Mouse (Mus musculus): ENCODE results near the gene Cenpa.
A peak's percentile ranks its signal among the peaks of the same experiment; 100 is the strongest.

Gene Cenpa

GRCm38 (mm10) chr5:30666391-30667195 lies at the start of gene Cenpa:
Gene Cenpa (plus strand): TSS chr5:30666777.
- peak; percentile 88 to 91 for DNase-seq (ENCODE audit: low spot score in 2 of 2)

DNA sequence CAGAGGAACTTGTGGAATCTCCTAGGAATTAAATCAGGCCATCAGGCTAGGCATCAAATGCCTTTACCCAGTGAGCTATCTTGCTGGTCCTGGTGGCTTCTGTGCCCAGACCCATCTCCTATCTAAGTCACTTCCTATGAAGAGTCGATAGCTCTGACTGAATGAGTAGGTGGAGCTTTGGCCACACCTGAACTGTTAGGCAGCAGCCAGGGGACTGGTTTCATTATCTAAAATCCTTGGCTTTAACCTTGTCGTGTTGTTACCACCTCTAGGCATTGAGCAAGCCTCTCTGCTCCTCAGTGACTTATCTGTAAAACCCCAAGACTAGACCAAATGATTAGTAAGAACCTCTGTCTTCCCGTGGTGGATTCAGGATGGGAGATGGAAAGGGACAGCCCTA lies 49.2 kb upstream of the Cenpa start:
- DNase-seq (ENCODE audit: low spot score in 2 of 2) = no peak

DNA sequence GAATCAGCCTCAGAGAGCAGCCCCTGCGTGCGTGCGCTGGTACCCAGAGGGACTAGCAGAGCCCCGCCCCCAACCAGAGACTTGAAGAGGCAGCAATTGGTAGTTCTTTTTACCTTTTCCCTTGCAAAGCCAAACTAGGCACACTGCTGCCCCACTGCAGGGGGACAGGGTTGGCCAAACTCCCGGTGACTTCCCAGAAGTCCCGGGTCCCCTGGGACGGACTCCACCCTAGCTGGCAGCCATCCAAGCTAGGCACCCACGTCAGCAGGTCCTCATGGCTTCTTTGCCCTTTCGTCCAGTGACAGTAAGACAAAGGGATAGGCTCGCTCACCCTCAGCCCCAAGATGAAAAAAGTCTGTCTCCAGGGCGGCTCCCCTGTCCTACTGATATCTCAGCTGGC lies 48.7 kb upstream of the Cenpa start:
- no peak for DNase-seq (ENCODE audit: low spot score in 2 of 2)

DNA sequence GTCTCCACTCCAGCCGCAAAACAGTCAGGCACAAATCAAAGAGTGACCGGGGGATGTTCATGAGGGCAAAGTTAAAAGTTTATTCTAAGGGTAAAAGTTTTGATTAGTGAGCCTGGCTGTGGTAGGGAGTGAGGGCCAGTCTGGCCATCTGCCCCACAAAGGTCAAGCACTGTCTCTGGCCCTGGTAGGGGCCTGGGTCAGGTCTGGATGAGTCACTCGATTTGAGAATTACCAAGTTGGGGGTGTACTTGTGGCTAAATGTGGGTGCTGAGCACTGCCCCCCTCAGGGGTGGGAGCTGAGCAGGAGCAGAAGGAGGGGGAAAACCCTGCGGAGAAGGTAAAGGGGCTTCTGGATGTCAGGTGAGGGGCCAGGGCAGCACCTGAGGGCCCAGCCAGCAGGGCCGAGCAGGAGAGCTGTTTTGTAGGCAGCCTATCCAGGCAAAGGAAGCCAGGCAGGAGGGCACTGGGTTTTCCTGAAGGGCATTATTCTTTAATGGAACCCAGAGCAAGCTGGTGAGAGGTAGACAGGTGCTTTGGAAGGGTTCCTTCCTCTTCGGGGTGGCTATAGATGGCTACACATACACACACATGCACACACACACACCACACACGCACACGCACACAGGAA lies 48.1 kb upstream of the Cenpa start:
- DNase-seq (ENCODE audit: low spot score in 2 of 2) = no peak

GRCm38 (mm10) chr5:30619211-30619610 lies 47.4 kb upstream of the Cenpa start:
- DNase-seq (ENCODE audit: low spot score in 2 of 2) = no peak

DNA sequence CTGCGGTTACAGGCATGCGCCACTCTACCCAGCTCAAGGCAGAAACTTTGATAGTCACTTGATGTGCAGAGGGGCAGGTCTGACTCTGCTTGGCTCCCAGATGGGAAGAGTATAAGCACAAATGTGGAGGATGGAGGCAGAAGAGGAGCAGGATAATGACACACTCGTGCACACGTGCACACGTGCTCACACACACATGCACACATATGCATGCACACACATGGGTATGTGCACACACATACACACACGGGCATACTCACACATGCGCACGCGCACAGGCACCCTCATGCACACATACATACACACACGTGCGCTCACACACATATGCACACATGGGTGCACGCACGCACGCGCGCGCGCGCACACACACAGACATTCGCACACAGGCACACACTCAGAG lies 46.0 kb upstream of the Cenpa start:
- DNase-seq (ENCODE audit: low spot score in 2 of 2) = no peak

DNA sequence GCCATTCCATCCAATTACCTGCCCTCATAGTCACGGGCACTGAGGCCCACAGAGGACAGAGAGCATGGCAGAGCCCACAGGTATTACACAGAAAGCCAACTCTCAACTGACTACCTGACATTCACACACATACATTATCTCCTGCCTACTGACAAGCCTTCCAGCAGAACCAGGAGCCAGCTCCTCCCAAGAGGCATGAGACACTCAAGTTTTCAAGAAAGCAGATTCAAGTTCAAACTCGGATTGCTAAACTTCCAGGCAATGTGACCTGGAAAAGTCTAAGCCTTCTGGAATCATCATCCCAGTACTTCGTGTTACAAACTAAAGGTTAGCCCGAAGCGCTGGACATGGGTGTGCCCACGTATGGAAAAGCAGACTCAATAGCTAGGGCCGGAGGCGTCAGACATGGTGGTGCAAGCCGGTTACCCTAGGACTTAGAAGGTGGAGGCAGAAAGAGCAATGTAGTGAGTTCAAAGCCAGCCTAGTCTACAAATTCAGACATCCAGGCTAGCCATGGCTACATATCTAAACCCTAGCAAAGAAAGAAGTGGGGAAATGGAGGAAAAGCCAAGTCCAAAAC lies 45.3 kb upstream of the Cenpa start:
- no peak for DNase-seq (ENCODE audit: low spot score in 2 of 2)

- no peak for DNase-seq (ENCODE audit: low spot score in 2 of 2)
These were observed 44.8 kb upstream of the Cenpa start for GRCm38 (mm10) chr5:30621844-30622176.

DNA sequence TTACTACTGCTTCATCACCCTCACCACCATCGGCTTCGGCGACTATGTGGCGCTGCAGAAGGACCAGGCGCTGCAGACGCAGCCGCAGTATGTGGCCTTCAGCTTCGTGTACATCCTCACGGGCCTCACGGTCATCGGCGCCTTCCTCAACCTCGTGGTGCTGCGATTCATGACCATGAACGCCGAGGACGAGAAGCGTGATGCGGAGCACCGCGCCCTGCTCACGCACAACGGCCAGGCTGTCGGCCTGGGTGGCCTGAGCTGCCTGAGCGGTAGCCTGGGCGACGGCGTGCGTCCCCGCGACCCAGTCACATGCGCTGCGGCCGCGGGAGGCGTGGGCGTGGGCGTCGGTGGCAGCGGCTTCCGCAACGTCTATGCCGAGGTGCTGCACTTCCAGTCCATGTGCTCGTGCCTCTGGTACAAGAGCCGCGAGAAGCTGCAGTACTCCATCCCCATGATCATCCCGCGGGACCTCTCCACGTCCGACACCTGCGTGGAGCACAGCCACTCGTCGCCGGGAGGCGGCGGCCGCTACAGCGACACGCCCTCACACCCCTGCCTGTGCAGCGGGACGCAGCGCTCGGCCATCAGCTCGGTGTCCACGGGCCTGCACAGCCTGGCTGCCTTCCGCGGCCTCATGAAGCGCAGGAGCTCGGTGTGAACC lies 44.3 kb upstream of the Cenpa start:
- DNase-seq (ENCODE audit: low spot score in 2 of 2) = no peak

DNA sequence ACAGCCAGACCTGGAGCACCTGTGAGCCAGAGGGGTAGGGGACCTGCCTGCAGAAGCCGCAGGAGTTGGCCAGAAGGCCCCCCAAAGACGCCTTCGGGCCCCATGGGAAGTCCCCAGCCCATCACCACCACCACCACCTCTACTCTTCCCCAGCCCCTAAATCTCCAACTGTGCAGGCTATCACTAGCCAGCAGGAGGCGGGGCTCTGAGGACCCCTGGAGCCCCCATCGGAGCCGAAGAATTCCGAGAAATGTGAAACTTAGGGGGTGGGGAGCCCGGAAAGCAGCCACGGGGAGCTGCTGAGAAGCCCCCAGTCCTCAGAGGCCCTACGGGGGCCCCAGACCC lies 43.8 kb upstream of the Cenpa start:
- DNase-seq (ENCODE audit: low spot score in 2 of 2) = no peak

- no peak for DNase-seq (ENCODE audit: low spot score in 2 of 2)
These were observed 43.2 kb upstream of the Cenpa start for GRCm38 (mm10) chr5:30623380-30623779.

GRCm38 (mm10) chr5:30624311-30624710 lies 42.3 kb upstream of the Cenpa start:
- no peak for DNase-seq (ENCODE audit: low spot score in 2 of 2)

- no peak for DNase-seq (ENCODE audit: low spot score in 2 of 2)
These were observed 41.7 kb upstream of the Cenpa start for GRCm38 (mm10) chr5:30624908-30625307.

- no peak for DNase-seq (ENCODE audit: low spot score in 2 of 2)
These were observed 41.2 kb upstream of the Cenpa start for GRCm38 (mm10) chr5:30625379-30625778.

DNA sequence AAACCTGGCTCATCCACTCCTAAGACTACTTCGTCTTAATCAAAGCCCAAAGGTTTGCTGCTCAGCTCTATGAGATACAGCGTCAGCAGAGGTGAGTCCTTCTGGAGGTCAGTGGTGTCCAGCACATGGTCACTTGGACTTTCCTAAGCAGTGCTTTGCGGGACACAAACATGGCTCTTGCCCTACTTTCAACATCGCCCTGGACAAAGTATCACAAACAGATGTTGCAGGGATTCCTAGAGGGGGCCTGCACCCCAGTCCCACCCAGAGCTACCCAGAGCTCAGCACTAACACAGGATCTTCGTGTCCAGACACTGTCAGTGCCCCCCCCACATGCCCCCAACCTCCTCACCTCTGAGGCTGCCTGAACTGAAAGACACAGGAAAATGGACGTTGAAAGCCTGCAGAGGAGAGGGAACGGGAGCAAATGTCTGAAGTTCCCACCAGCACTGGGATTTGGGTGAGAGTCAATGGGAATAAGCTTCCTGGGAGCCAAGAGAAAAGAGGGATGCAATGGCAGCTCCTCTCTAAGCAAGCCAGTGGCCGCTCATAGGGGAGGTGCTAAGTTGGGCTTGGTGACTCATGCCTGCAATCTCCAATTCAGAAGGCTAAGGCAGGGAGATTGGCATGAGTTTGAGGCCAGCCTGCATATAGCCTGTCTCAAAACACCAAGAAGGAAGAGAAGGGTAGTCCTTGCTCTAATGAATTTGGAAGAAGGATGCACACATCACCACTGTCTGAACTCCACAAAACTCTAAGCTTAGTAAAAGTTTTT lies 40.1 kb upstream of the Cenpa start:
- DNase-seq (ENCODE audit: low spot score in 2 of 2) = no peak

- DNase-seq (ENCODE audit: low spot score in 2 of 2) = no peak
These were observed 38.1 kb upstream of the Cenpa start for GRCm38 (mm10) chr5:30628511-30628910.

GRCm38 (mm10) chr5:30630401-30630800 lies 36.2 kb upstream of the Cenpa start:
- DNase-seq (ENCODE audit: low spot score in 2 of 2) = no peak

DNA sequence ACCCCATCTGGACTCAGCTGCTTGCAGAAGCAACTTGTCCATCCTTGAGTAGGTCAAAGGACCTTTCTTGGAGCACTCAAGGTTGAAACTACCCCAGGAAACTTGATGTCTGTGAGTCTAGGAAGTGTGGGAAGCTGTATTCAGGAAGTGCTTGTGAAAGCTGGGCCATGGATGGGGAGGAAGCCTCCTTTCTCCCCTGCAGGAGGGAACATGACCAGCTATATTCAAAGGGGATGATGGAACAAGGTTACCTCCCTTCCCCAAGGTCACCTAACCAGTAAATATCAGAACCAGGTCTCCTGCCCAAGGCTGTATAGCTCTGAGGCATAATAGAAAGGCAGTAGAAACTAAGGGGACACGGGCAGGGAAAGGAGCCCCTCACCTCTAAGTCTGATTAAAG lies 34.4 kb upstream of the Cenpa start:
- no peak for DNase-seq (ENCODE audit: low spot score in 2 of 2)

GRCm38 (mm10) chr5:30636994-30637393 lies 29.6 kb upstream of the Cenpa start:
- no peak for DNase-seq (ENCODE audit: low spot score in 2 of 2)

DNA sequence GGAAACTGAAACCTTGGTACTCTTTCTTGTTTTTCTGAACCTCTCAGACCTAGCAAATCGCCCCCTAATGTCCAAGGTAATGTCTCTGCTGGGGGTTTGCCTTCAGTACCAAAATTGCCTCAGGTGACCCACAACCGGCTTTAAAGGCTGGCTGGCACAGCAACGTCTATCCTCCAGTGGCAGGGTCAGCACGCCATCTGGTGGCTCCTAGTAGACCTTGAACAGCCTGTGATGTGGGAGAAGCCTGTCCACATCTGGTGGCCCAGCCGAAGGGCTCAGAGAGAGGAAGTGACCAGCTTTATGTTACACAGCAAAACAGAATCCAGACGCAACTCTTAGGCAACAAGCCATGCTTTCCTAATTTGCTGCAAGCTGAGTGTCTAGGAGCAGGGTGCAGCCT lies 28.5 kb upstream of the Cenpa start:
- peak; percentile 54 to 76 for DNase-seq (ENCODE audit: low spot score in 2 of 2)

DNA sequence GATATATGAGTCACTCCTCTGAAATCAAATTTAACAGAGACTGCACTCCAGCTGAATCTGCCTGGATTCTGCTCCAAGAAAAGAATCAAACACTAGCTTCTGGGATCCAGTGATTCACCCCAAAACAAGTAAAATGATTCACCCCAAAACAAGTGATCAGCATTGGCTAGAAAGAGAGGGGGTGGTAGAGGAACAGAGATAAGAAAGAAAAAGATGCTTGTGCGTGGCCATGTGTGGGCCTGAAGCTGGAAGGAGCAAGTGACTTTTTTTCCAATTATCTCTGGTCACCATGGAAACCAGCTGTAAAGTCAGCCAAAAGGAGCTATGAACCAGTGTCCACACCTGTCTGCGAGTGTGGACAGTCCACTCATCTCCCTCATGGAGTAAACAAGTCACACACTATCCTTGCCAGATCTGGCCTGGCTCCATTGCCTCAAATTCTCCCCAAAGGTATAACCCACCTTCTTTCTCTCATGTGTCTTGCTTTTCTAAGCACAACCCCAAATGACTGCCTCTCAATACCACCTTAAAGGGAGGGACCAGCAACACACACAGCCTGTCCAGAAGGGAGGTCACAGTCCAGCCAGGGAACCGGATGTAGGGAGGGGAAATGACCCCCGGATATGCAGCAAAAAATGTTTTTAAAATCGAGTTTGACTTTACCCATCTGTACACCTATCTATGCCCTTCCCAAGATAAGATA lies 22.9 kb upstream of the Cenpa start:
- DNase-seq (ENCODE audit: low spot score in 2 of 2) = no peak
